In genomic region chr7:117541681-117542080, GRCm38 (mm10) we compare ENCODE assay signal across 19 mouse cellular contexts.
DNase-seq lines count a peak whose midpoint lies in the region; ATAC-seq and TF ChIP-seq lines count a peak whose summit lies in the region.
"Had no signal": no experiment of that assay in that cellular context is flagged by ENCODE, and none has a peak within 500 bp of the region (broad histone marks: within the 10 kb centered on the region; RNA-seq: fewer than 3 reads in every experiment).

No protein-coding gene starts in this region.

- DNase-seq in heart, postnatal 4 days: no peak
- DNase-seq in kidney, postnatal 0 days (ENCODE audit: low spot score): no peak
- no peak for DNase-seq in kidney, adult 18-20 months
- no peak for DNase-seq in limb, embryonic 14.5 days (ENCODE audit: low spot score)
- no peak for DNase-seq in limb, embryonic 10.5 days (ENCODE audit: low spot score)
- no peak for DNase-seq in adrenal gland, postnatal 36 days
- DNase-seq: adrenal gland, adult 2 months; adrenal gland, postnatal 25 days; cerebellum, adult 2 months; cerebellum, postnatal 14 days; gastrocnemius, postnatal 10 days had no signal

- 53% methylated on average over 3 of the region's 3 CpGs for WGBS in heart, embryonic 14.5 days
- WGBS in kidney, postnatal 0 days: 43% methylated on average over 3 of the region's 3 CpGs
- WGBS in limb, embryonic 14.5 days: 36% methylated on average over 3 of the region's 3 CpGs
- 65% methylated on average over 3 of the region's 3 CpGs for WGBS in limb, embryonic 10.5 days

- TF ChIP-seq CTCF in kidney, postnatal 0 days (IDR thresholded peaks at IDR 0.05; ENCODE audit: low read depth): no peak

- TF ChIP-seq POLR2A in limb, embryonic 14.5 days (IDR thresholded peaks at IDR 0.05; ENCODE audit: borderline replicate concordance, extremely low read depth, insufficient read depth, insufficient read length): no peak

- H3K4me2 ChIP-seq in heart, embryonic 14.5 days (ENCODE audit: low read length): no peak overlapping the region
- no peak overlapping the region for H3K4me2 ChIP-seq in kidney, postnatal 0 days (ENCODE audit: low read length)
- H3K4me2 ChIP-seq in limb, embryonic 14.5 days (replicated peaks; ENCODE audit: low read depth, low read length, severe bottlenecking): no peak overlapping the region
- H3K4me2 ChIP-seq: embryonic facial prominence, embryonic 13.5 days; forebrain, embryonic 12.5 days; heart, embryonic 13.5 days; hindbrain, embryonic 15.5 days had no signal

- no peaks in the 10 kb centered on the region for H3K9me3 ChIP-seq in heart, embryonic 14.5 days (ENCODE audit: control insufficient read depth, low read length)
- no peaks in the 10 kb centered on the region for H3K9me3 ChIP-seq in kidney, postnatal 0 days (replicated peaks; ENCODE audit: low read length)
- H3K9me3 ChIP-seq in limb, embryonic 14.5 days (ENCODE audit: control insufficient read depth, low read length): no peaks in the 10 kb centered on the region
- H3K9me3 ChIP-seq in limb, embryonic 10.5 days (replicated peaks): no peaks in the 10 kb centered on the region
- H3K9me3 ChIP-seq: embryonic facial prominence, embryonic 13.5 days; forebrain, embryonic 12.5 days; heart, embryonic 13.5 days; hindbrain, embryonic 15.5 days had no signal

- no peaks in the 10 kb centered on the region for H3K36me3 ChIP-seq in heart, embryonic 14.5 days (ENCODE audit: control insufficient read depth, insufficient read depth, low read length)
- no peaks in the 10 kb centered on the region for H3K36me3 ChIP-seq in kidney, postnatal 0 days (ENCODE audit: insufficient read depth, low read length)
- no peaks in the 10 kb centered on the region for H3K36me3 ChIP-seq in limb, embryonic 14.5 days (ENCODE audit: control insufficient read depth, insufficient read depth, low read length)
- no peaks in the 10 kb centered on the region for H3K36me3 ChIP-seq in limb, embryonic 10.5 days
- H3K36me3 ChIP-seq: embryonic facial prominence, embryonic 13.5 days; forebrain, embryonic 12.5 days; heart, embryonic 13.5 days; hindbrain, embryonic 15.5 days had no signal

- H3K9ac ChIP-seq in heart, embryonic 14.5 days (ENCODE audit: low read length): no peak overlapping the region
- H3K9ac ChIP-seq in kidney, postnatal 0 days (ENCODE audit: low read depth, low read length): no peak overlapping the region
- no peak overlapping the region for H3K9ac ChIP-seq in limb, embryonic 14.5 days (ENCODE audit: low read depth, low read length, severe bottlenecking)
- H3K9ac ChIP-seq: embryonic facial prominence, embryonic 13.5 days; forebrain, embryonic 12.5 days; heart, embryonic 13.5 days; hindbrain, embryonic 15.5 days had no signal

- H3K4me3 ChIP-seq in heart, embryonic 14.5 days (ENCODE audit: control insufficient read depth in 1 of 2, insufficient read depth in 1 of 2, low read depth in 1 of 2, low read length in 2 of 2): no peak overlapping the region
- no peak overlapping the region for H3K4me3 ChIP-seq in kidney, postnatal 0 days (replicated peaks; ENCODE audit: low read depth, low read length)
- no peak overlapping the region for H3K4me3 ChIP-seq in limb, embryonic 14.5 days (replicated peaks; ENCODE audit: low read length)
- no peak overlapping the region for H3K4me3 ChIP-seq in limb, embryonic 10.5 days
- H3K4me3 ChIP-seq: embryonic facial prominence, embryonic 13.5 days; erythroblast, embryonic 14.5 days; forebrain, embryonic 12.5 days; heart, embryonic 13.5 days; hindbrain, embryonic 15.5 days had no signal

- ATAC-seq in heart, embryonic 14.5 days (ENCODE audit: insufficient number of reproducible peaks, insufficient read depth, low FRiP score, low read depth): 0 out of 2 replicates have a peak, but pooled peaks have one; percentile 23
- peak; percentile 19; the same call in 1 of the 2 replicates for ATAC-seq in kidney, postnatal 0 days (replicated peaks; ENCODE audit: low FRiP score, low read depth)
- peak; percentile 23; the same call in 1 of the 2 replicates for ATAC-seq in limb, embryonic 14.5 days (ENCODE audit: low FRiP score, low read depth)
- ATAC-seq: forebrain, embryonic 16.5 days; intestine, embryonic 16.5 days had no signal

- no peaks in the 10 kb centered on the region for H3K27me3 ChIP-seq in heart, embryonic 14.5 days (ENCODE audit: control insufficient read depth, insufficient read depth, low read length)
- H3K27me3 ChIP-seq in kidney, postnatal 0 days (ENCODE audit: insufficient read depth, low read length): no peaks in the 10 kb centered on the region
- no peaks in the 10 kb centered on the region for H3K27me3 ChIP-seq in limb, embryonic 14.5 days (ENCODE audit: control insufficient read depth, insufficient read depth, low read length)
- no peaks in the 10 kb centered on the region for H3K27me3 ChIP-seq in limb, embryonic 10.5 days (ENCODE audit: low read depth, poor library complexity, severe bottlenecking)
- H3K27me3 ChIP-seq: embryonic facial prominence, embryonic 13.5 days; heart, embryonic 13.5 days; hindbrain, embryonic 15.5 days had no signal

- no peak overlapping the region for H3K27ac ChIP-seq in heart, embryonic 14.5 days (replicated peaks in 1 of 2; ENCODE audit: control insufficient read depth in 1 of 2, insufficient read depth in 1 of 2, low read depth in 2 of 2, low read length in 2 of 2)
- H3K27ac ChIP-seq in kidney, postnatal 0 days: no peak overlapping the region
- no peak overlapping the region for H3K27ac ChIP-seq in limb, embryonic 14.5 days (replicated peaks; ENCODE audit: low read depth, low read length)
- no peak overlapping the region for H3K27ac ChIP-seq in limb, embryonic 10.5 days
- H3K27ac ChIP-seq: embryonic facial prominence, embryonic 13.5 days; forebrain, embryonic 12.5 days; heart, embryonic 13.5 days; hindbrain, embryonic 15.5 days had no signal

- H3K4me1 ChIP-seq in heart, embryonic 14.5 days (ENCODE audit: control insufficient read depth in 2 of 2, insufficient read depth in 2 of 2, low read length in 2 of 2): peaks cover 10 to 12% of the 10 kb centered on the region in 2 experiments
- H3K4me1 ChIP-seq in kidney, postnatal 0 days (replicated peaks; ENCODE audit: insufficient read depth, low read length): peaks cover 12% of the 10 kb centered on the region; the same call in 1 of the 2 replicates
- peaks cover 26% of the 10 kb centered on the region for H3K4me1 ChIP-seq in limb, embryonic 14.5 days (ENCODE audit: control insufficient read depth, insufficient read depth, low read length)
- H3K4me1 ChIP-seq in limb, embryonic 10.5 days: peaks cover 43% of the 10 kb centered on the region
